Mouse (Mus musculus) urinary bladder, postnatal 4 days (tissue): Measurements from ENCODE around the gene Stra6.

Experiments
- DNase-seq, 2 experiments: peaks; one replicate each; pipeline ENCODE4 v3.0.0; 2021 to 2022; ENCODE audit warnings: low spot score in 2 of 2

Stra6 gene

DNA sequence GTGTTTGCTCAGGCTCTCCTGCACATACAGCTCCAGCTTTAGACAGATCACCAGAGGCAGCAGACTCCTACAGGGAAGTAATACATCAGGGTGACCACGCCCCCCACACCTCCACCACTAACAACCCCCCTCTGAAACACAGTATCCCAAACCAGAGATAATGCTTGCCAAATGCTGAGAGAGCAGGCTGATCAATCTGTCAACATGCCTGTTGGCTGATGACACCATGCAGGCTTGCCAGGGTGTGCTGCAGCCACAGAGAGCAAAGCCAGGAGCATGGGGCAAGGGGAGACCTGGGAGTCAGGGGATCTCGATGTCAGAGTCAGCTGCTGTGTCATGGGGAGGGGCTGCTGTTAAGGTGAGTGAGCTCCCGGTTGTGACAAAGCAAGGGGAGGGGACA lies at the start of gene Stra6:
Gene Stra6 (plus strand): TSS at position 258 of the 400 bp plus-strand sequence.
- DNase-seq: no peak

GRCm38 (mm10) chr9:58014393-58015160 lies 49.0 kb upstream of the Stra6 start:
- DNase-seq: no peak

DNA sequence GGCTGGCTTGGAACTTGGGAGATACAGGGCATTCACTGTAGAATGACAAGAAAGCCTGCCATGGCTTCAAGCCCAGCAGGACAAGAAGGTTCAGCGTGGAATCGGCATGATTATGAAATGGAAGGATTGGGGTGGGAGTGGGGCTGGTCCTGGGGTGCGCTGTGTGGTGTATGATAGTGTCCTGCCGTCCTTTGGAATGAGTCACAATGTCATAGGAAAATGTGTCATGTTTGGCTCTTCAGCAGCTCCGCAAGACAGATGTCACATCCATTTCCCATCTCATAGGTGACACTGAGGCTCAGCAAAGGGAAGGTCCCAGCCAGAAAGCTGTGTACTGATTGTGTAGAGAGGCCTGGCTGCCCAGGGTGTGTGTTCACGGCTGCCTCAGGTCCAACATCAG lies 47.7 kb upstream of the Stra6 start:
- DNase-seq: no peak

DNA sequence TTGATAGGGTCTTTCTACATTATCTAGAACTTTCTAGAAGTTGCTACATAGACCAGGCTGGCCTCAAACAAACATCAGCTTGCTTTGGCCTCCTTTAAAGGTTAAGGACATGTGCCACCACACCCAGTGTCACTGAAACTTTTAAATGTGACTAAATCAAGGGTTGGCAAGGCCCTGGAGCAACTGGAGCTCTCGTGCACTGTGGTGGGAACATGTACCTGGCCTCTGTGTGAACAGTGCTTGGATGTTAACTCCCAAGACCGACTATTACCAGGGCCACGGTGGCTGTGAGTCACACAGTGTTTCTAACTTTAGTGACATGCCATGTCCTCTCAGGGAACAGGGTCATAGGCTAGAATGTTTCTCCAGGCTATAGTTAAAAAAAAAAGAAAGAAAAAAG lies 46.6 kb upstream of the Stra6 start:
- no peak for DNase-seq

DNA sequence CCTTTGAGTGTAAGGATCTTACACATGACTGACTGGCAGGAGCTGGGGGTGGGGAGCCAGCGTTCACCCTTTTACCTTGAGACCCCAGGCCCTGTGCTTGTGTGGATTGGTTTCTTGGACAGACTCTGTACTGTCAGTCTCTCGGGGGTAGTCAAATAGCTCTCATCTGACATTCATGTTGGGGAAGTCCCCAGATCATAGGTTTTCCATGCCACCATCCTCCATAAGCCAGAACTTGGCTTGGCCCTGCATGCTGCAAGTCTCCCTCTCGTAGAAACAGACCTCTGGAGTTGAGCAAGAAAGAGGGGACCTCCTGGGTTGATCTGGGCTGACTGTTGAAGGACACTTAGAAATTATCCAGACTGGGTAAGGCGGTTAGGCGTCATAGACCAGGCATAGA lies 45.2 kb upstream of the Stra6 start:
- no peak for DNase-seq

- DNase-seq: no peak
These were observed 37.6 kb upstream of the Stra6 start for GRCm38 (mm10) chr9:58025995-58026394.

- DNase-seq: no peak
These were observed 36.0 kb upstream of the Stra6 start for GRCm38 (mm10) chr9:58027426-58028180.

- DNase-seq: no peak
These were observed 34.7 kb upstream of the Stra6 start for GRCm38 (mm10) chr9:58028841-58029240.

DNA sequence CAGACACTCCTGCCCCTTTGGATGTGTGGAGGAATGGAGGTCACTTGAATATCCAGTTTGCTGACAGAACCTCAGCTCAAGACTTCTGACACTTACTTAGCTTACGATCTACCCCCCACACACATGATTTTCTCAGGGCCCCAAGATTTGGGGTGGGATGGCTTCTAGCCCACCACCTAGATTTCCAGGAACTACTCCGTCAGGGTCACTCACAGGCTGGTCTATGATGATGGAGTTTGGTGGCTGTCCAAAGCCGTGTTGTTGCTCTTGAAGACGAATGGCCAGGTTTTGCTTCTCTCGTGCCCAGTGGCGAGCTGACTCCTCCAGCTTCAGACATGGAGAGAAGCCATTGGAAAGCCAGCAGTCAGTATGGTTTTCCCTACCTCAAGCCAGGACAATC lies 34.0 kb upstream of the Stra6 start:
- no peak for DNase-seq

- no peak for DNase-seq
These were observed 31.7 kb upstream of the Stra6 start for GRCm38 (mm10) chr9:58031895-58032294.

DNA sequence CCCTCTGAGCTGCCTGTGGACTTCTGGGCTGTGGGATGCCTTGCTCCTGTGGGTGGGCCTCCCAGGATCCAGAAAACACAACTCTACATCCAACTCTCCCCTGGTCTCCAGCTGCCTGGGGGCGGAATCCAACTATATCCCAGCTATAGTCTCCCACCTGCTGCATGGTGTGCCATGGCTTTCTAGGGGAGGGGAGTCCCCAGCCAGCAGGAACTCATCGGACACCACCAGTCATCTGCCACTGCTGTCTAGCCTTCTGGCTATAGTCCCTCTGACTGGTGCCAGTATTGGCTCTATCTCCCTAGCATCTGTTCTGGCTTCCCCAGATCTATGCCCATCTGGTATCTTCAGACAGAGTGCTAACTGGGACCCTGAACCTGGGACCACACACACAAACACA lies 28.1 kb upstream of the Stra6 start:
- no peak for DNase-seq

DNA sequence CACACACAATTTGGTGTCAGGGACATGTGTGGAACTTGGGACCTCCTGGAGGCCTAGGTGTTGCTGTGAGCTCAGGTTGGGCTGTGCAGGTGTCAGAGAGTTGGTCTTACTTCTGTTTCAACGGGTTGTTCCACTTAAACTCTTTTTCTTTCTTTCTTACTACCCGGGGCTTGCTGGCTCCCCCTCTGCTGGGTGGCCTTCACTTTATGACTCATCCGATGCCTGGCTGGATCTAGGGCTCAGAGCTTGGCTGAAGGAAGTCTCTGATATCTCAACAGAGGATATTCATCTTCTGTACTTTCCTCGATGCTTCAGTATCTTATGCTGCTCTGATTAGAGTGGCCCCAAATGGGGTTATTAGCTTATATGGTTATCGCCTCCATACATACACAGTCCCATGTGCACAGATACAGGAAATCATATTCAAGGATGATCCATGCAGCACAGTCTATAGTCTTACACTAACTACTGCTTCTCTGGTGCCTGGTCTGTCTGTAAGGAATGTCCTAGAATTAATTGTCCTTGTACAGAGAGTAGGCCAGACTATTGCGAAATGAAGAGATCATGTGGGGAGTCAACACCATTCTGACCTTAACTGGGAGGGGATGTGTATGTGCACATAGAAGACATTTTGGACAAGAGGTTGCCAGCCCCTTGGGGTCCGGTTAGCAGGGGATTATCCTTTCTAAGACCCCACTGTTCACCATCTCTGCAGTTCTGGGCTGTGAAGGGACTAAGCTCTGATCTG lies 27.5 kb upstream of the Stra6 start:
- no peak for DNase-seq

DNA sequence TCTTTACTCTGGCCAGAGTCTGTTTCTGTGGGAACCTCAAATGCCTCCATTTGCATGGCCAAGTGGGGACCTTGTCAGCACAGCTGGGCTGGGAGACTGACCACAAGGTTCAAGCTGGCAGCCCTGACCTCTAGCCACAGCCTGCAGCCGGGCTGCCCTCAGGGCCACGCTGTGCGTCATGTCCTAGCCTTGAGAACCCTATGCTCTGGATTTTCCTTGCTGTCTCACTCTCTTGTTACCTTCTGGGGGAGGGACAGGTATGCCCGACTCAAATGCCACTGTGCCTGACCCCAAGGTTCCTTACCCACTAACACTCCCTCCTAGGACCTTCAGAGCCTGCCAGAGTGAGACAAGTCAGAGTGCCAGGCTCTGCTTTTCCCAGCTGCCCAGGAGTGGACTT lies 26.6 kb upstream of the Stra6 start:
- no peak for DNase-seq

DNA sequence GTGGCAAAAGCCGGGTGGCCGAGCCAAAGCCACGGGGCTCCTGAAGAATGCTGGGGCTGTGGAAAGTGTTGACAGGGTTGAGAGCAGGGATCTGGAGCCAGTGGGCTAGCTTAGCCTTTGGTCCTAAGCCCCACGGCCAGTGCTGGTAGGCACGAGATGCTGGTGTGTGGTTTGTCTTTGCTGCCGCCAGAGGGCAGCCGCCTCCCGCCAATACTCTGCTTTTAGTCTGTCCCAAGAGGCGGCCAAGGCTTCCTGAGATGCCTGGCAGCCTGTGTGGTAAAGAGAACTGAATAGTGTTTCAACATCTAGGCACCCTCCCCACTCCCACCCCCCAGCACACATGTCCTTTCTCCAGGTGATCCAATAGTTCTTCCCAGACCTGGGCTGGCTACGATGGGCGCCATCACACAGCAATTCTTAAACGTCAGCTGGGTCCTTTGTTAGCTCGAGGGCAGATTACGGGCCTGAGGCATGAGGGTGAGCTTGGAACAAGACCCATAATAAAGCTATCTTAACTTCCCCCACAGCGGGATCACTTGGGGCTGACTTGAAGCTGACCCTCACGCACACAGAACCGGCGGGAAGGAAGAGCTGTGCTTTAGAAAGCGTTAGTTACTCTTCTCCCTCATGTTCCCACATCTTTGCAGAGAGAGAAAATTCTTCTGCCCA lies 25.0 kb upstream of the Stra6 start:
- peak; percentile 60 to 75 for DNase-seq

GRCm38 (mm10) chr9:58040977-58041376 lies 22.6 kb upstream of the Stra6 start:
- no peak for DNase-seq

DNA sequence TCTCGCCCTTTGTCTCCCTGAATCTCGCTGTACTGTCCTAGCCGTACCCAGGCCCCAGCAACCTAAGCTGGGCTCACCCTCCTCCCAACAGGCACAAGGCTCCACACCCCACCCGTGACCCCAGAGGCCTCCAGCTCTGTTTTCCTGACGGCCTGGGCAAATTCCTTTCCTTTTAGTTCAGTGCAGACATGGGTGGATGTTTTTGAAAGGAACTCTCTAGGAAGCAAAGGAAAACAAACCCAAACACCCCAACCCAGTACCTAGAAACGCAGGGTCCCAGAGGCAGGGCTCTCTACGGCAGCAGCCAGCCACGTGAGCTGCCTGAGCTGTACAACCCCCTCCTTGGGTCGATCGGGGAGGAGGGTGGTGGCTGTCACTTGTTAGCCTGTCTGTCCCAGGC lies 21.2 kb upstream of the Stra6 start:
- no peak for DNase-seq

GRCm38 (mm10) chr9:58043496-58044017 lies 20.0 kb upstream of the Stra6 start:
- DNase-seq: no peak

- DNase-seq: no peak
These were observed 18.8 kb upstream of the Stra6 start for GRCm38 (mm10) chr9:58044828-58045227.

DNA sequence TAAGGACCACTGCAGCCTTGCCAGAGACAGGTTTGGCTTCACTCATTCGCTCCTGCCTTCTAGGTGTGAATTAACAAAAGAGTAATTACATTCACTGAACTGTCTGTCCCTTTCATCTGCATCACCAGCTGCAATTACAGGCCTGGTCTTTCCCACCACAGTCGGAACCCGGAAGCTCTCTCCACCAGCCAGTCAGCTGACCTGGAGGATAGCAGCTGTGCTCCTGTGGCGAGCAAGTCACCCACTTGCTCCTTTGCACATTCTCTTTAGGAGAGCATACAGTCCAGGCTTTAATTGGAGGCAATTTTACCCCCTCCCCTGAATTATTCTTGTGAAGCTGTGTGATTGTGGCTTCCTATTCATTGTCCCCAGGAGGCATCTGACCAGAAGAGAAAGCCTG lies 17.9 kb upstream of the Stra6 start:
- DNase-seq: no peak

- DNase-seq: no peak
These were observed 16.5 kb upstream of the Stra6 start for GRCm38 (mm10) chr9:58047061-58047460.

DNA sequence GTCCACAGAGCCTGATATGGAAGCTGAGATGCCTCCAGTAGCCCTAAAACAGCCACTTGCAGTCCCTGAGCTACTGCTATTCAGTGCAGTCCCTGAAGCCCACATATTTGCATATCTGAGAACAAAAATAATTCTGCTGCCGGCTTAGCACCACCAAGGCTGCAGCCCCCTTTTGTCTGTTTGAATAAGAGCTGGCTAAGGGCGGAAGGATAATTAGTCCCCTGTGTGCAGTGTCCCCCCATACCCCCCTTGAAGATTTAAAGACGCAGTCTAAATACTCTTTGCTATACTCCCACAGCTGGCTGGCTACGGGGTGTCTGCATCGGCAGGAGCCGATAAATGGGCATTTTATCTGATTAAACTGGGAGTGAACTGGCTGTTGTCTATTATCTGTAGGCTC lies 15.0 kb upstream of the Stra6 start:
- no peak for DNase-seq

DNA sequence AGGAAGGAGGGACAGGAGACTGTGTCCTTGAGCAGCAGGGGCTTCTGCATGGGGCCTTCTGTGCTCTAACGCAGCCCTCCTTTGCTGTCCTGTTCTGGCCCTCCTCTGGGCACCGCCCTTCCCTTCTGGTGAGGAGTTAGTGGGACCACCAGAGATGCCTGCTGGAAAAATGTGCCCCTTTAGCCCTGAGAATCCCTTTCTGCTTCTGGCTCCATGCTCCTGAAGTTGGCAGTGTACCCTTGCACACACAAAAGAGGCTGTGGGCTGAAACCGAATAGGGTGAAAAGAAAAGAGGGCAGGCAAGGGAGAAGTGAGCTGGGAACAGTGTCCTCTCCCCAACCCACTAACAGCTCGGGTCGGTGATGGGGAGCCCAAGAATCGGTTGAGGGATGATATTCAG lies 14.4 kb upstream of the Stra6 start:
- no peak for DNase-seq
